Mouse (Mus musculus) spleen, adult 12 weeks (tissue): ENCODE measurements around the gene Tbca.
A peak's percentile ranks its signal among the peaks of the same experiment; 100 is the strongest.

Experiments used
- DNase-seq: peaks from one replicate; pipeline ENCODE4 v3.0.0; 2022; ENCODE audit warnings: low spot score

Gene Tbca

DNA sequence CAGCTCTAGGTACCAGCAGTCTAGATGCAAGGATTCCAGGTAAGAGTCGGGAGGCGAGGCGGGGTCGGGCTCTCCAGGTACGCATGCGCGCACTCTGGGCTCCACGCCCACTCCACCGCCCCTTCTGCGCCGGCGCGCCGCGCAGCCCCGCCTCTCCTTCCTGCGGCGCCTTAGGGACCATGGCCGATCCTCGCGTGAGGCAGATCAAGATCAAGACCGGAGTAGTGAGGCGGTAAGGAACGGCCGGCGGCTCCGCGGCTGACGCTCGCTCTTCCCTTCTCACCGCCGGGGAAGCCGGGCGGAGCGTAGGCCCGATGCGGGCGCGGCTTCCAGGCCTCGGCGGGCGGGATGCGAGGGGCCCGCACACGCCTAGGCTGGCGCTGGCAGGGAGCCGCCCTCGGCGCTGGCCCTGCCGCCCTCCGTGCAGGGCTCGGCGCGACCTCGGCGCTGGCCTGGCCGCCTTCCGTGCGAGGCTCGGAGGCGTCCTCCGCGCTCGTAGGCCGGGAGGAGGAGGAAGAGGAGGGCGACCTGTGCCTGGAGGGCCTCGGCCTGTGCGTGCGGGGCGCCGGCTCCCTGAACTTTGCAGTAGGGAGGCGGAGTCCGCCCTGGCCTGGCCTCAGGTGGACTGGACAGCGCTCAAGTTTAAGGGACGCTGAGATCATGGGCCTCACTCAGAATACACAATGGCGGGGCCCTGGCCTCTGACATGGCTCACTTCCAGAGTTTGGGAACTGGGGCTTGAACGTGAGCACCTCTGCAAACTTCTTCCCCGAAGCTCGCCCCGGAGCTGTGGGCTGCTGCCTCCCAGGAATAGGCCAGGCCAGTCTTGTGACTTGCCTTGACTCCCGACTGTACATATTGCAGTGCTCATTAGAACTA, at the start of gene Tbca:
Gene Tbca, plus strand, starts transcription at position 140 of the 879 bp plus-strand sequence.
- DNase-seq, result peak; percentile 81

DNA sequence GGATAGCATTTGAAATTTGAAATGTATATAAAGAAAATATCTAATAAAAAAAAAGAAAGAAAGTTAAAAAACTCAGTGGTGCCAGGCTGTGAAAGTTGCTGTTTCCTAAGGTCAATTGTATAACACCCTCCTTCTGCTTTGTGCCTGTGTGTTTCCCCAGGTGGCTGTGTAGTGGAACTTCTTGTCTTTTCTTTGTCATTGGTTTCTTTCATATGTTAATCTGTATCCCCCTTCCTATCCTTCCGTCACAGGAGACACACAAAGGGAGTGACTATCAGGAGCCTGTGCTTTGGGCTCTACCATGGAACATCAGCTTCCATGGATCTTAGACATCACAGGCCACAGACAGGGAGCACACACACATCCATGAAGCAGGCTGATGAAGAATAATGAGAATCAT, 43.5 kb upstream of the Tbca start:
- no peak for DNase-seq

GRCm38 (mm10) chr13:94765852-94766251, 22.9 kb upstream of the Tbca start:
- no peak for DNase-seq

GRCm38 (mm10) chr13:94768460-94769154, 20.1 kb upstream of the Tbca start:
- no peak for DNase-seq

DNA sequence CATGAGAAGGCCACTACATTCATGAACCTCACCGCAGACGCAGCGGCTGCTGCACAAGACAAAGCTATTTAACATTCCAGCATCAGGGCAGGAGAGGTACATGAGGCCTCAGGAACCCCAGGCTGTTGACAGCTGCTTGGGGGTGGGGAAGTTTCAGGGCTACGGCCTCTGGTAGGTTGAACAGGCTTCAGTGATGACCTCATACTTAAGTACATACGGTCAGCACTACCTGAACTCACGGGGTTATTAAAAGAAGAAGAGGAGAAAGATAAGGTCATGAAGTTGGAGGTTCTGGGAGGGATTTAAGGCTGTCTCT, 19.6 kb upstream of the Tbca start:
- DNase-seq, result no peak

- no peak for DNase-seq
Measured at GRCm38 (mm10) chr13:94786866-94787265, 1.8 kb upstream of the Tbca start.

GRCm38 (mm10) chr13:94794689-94795088, 6.0 kb downstream of the Tbca start:
- DNase-seq, result no peak

DNA sequence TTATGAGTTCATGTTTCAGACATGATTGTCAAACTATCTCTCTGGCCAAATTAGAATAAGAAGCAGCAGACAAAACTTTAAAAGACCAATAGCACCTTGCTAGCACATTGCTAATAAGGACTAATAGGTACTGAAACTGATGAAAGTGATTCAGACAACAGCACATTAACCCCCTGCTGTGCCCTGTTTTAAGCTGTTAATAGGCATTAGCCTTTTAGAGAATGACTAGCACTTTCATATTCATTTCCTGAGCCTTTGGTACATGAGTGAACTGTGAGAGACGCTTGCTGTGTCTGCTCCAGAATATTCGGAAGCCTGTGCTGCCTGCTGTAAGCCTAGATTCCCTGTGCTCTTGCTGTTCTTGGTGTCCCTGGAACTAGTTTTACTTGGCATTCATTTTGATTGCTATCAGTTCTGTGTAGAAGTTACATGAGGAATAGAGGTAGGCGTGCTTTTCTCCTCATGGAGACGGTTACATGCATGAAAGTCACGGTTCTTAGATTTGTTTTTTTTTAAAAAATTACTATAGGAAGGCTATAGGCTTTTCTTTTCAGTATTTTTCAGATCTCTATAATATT, 14.9 kb downstream of the Tbca start:
- no peak for DNase-seq

- DNase-seq, result no peak
Measured at GRCm38 (mm10) chr13:94806315-94807179, 17.8 kb downstream of the Tbca start.

DNA sequence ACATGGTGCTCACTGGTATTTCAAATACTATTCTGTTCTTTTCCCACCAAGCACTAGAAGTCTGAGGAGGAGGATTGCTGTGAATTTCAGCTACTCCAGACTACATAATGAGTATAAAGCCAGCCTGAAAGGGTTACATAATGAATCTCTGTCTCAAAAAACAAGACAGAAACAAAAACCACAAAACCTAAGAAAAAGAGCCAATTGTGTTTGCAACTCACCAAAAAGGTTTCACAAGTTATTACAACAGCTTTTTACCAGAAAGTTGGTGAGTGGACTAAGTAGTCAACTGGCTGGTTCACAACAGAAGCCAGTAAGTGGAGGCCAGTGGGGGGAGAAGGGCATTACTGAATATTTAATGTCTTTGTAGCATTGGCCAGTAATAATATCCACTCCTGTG, 19.9 kb downstream of the Tbca start:
- no peak for DNase-seq

DNA sequence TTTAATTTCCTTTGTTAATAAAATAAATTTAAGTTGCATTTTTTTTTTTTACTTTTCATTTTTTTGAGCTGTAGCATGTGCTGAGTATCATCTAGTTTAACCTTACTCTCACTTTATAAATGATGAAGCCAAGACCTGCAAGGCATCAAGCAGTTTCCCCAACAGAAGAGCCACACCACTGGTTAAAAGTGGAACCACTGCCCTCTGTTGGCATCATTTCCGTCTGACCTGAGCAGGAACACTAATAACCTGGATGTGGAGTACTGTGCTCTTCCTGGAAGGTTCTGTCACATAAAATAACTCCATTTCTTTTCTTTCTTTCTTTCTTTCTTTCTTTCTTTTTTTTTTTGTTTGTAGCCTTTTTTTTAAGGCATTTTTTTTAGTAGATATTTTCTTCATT, 21.0 kb downstream of the Tbca start:
- DNase-seq, result no peak

- no peak for DNase-seq
Measured at GRCm38 (mm10) chr13:94811451-94811850, 22.7 kb downstream of the Tbca start.

DNA sequence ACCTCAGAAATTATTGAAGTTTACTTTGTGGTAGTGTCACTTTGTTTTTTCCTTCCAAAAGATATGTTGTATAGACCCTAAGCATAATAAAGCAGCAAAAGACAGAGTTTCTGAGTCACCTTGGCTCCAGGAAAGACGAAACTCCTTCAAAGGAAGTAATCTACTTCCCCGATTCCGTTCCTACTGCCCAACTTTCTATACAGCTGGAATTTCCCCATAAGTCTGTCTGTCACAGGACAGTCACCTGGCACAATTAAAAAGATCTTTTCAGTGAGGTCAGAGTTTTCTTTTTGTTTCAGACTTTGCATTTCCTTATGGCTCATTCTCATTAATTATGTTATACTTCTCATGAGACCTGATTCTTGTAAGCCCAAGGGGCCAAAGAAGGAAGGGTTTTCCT, 25.1 kb downstream of the Tbca start:
- no peak for DNase-seq

DNA sequence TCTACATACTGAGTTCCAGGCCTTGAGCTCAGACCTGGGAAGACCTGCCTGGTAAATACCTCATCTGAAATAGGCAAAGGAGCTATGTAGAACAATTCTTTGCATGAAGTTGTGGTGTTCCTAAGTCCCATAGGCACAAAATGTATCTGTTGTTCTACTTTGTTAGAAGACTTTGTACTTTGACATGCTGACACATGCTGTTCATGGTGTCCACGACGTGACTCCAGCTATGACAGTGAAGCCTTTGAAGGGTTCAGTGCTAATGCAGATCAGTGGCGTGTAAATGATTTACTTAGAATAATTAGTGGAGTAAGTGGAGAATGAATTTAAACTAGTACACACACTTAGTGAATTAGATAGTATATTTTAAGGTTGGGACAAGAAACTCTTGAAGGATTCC, 31.8 kb downstream of the Tbca start:
- no peak for DNase-seq

- DNase-seq, result no peak
Measured at GRCm38 (mm10) chr13:94820956-94821355, 32.2 kb downstream of the Tbca start.

GRCm38 (mm10) chr13:94826389-94826788, 37.7 kb downstream of the Tbca start:
- DNase-seq, result no peak

- DNase-seq, result no peak
Measured at GRCm38 (mm10) chr13:94826986-94827385, 38.3 kb downstream of the Tbca start.

DNA sequence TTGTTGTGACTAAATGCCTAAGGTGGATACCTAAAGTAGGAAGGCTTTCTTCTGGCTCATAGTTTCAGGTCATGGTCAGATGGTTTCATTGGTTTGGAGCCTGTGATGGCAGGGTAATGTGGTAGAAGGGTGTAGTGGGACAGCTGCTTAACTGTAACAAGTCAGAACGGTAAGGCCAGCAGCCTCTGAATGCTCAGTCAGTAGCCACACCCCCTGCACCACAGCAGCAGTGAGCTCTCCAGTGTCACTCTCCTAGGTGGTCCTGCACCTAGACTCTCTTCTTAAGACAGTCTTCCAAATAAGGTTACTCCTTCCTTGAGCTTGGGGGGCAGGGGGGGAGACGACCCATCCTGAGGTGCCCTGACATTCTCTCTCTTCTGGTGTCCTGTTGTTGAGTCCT, 39.1 kb downstream of the Tbca start:
- DNase-seq, result no peak

- DNase-seq, result no peak
Measured at GRCm38 (mm10) chr13:94838047-94838720, 49.5 kb downstream of the Tbca start.

GRCm38 (mm10) chr13:94838756-94839337, 50.1 kb downstream of the Tbca start:
- DNase-seq, result no peak

DNA sequence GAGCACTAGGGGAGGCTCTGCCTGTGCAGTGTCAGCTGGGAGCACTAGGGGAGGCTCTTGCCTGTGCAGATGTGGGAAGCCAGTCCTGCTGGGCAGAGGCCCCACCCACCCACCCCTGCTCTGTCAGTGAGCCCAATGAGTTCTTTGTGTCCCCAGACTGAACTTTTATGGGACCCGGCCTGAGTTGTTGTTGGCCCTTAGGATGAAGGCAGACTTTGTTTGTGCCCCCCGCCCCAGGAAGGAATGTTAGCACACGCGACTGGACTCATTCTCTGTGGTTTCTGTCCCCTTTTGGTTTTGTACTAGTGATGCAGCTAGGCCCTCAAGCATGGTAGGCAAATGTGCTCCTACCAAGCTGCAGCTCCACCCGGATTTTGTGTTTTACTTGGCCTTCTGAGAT, 54.5 kb downstream of the Tbca start:
- DNase-seq, result no peak
